Mouse (Mus musculus) layer of hippocampus, postnatal 14 days (tissue): ENCODE measurements around the gene Fam149b. TPM values are rescaled to one million over a fixed set of nuclear protein-coding genes. Genes with fewer than 3 reads are reported as not detected.
A peak's percentile ranks its signal among the peaks of the same experiment; 100 is the strongest.
"Not testable (repeated sequence)": the region's sequence is repeated elsewhere in the genome, so short reads cannot be mapped to it uniquely, and the experiment has no call there.

ENCODE experiments used
- DNase-seq, 2 experiments: peaks; one replicate each; pipeline ENCODE4 v3.0.0; 2021 to 2022; ENCODE audit warnings: low spot score in 2 of 2, mixed read lengths in 1 of 2
- long read RNA-seq, 2 experiments: library from polyadenylated mRNA; stranded (forward); transcript quantifications; one replicate each; pipeline ENCODE4 v2.0.0; 2021
- total RNA-seq, 2 experiments: library from RNA; stranded (reverse); gene quantifications; 2 replicates each; pipeline ENCODE4 v1.2.3; 2021

The Fam149b gene
- 10 to 100 TPM; 44.3 to 45.5 TPM for total RNA-seq
- long read RNA-seq, experiment 1, full-length matches to known transcripts = 14 of 50 reads
- long read RNA-seq, experiment 1, partial matches to known transcripts = 14 of 50 reads
- long read RNA-seq, experiment 1, other reads (novel, unspliced or antisense) = 22 of 50 reads
- long read RNA-seq, experiment 2, full-length matches to known transcripts = 14 of 62 reads
- long read RNA-seq, experiment 2, partial matches to known transcripts = 12 of 62 reads
- long read RNA-seq, experiment 2, other reads (novel, unspliced or antisense) = 36 of 62 reads

- DNase-seq = peak; percentile 93 to 96
Measured at GRCm38 (mm10) chr14:20347991-20348541, at the start of gene Fam149b, which contains the start of gene Ecd. Gene Fam149b, plus strand, starts transcription at chr14:20348162. Gene Ecd, minus strand, starts transcription at chr14:20348121.

GRCm38 (mm10) chr14:20305085-20305484 is 42.9 kb upstream of the Fam149b start:
- not testable (repeated sequence) for DNase-seq

- DNase-seq = no peak
Measured at GRCm38 (mm10) chr14:20315137-20315536, 32.8 kb upstream of the Fam149b start.

- DNase-seq = peak in 1 of 2 experiments; percentile 48
Measured at GRCm38 (mm10) chr14:20319420-20319819, 28.5 kb upstream of the Fam149b start.

GRCm38 (mm10) chr14:20324196-20324595 is 23.8 kb upstream of the Fam149b start:
- no peak for DNase-seq

- DNase-seq = no peak
Measured at GRCm38 (mm10) chr14:20328474-20328873, 19.5 kb upstream of the Fam149b start.

GRCm38 (mm10) chr14:20331316-20331715 is 16.6 kb upstream of the Fam149b start:
- no peak for DNase-seq

GRCm38 (mm10) chr14:20339415-20339814 is 8.5 kb upstream of the Fam149b start:
- DNase-seq = no peak

GRCm38 (mm10) chr14:20340149-20340548 is 7.8 kb upstream of the Fam149b start:
- DNase-seq = no peak

- no peak for DNase-seq
Measured at GRCm38 (mm10) chr14:20340866-20341265, 7.1 kb upstream of the Fam149b start.

- DNase-seq = no peak
Measured at GRCm38 (mm10) chr14:20345885-20346284, 2.1 kb upstream of the Fam149b start.

- DNase-seq = no peak
Measured at GRCm38 (mm10) chr14:20347441-20347990, 446 bp upstream of the Fam149b start.

- DNase-seq = no peak
Measured at GRCm38 (mm10) chr14:20363230-20363629, 15.3 kb downstream of the Fam149b start.

- no peak for DNase-seq
Measured at GRCm38 (mm10) chr14:20368271-20368670, 20.3 kb downstream of the Fam149b start.

- DNase-seq = no peak
Measured at GRCm38 (mm10) chr14:20370798-20371197, 22.8 kb downstream of the Fam149b start.

- no peak for DNase-seq
Measured at GRCm38 (mm10) chr14:20371854-20372253, 23.9 kb downstream of the Fam149b start.

- DNase-seq = no peak
Measured at GRCm38 (mm10) chr14:20377112-20377521, 29.2 kb downstream of the Fam149b start.

- no peak for DNase-seq
Measured at GRCm38 (mm10) chr14:20378313-20379061, 30.5 kb downstream of the Fam149b start.

- no peak for DNase-seq
Measured at GRCm38 (mm10) chr14:20379087-20379640, 31.2 kb downstream of the Fam149b start.

GRCm38 (mm10) chr14:20379753-20380430 is 31.9 kb downstream of the Fam149b start:
- no peak for DNase-seq
